ENCODE assay signal across 7 mouse cellular contexts in the genomic region with DNA sequence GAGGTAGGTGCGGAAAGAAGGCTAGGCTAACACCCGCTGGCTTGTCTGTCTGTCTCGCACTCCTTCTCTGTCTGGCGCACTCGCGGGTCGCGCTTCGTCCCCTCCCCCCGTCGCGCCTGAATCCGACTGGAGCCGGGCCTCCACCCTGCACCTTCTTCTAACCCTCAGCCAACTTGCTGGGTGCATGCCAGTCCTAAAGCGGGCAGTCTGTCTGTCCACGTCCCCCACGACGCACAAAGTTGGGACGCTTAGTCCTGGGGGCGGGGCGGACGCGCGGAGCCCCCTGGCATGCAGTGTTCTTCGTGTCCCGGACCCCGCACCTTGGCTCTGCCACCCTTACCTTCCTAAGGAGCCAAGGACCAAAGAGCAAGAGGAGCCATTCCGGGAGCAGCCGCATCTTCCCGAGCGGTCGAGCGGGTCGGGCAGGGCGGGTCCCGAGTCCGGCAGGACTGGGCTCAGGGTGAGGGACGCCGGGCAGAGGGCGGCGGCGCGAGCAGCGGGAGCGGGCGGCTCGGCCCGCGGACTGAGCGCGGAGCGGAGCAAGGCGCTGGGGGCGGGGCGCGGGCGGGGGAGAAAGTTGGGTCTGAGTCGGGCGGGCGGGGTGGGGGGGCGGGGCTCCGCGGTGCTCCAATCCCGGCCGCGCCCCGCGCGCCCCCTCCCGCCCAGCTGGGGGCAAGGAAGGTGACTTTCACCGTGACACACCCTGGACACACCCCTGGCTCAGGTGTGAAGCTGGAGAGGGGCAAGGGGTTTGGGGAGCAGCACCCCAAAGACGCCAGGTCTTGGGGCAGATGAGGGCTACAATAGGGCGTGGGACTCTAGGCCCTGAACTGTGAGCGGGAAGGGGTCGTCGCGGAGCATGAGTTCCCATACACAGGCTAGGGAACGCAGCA. TPM values are rescaled to one million over a fixed set of nuclear protein-coding genes. Genes with fewer than 3 reads are reported as not detected.
DNase-seq lines count a peak whose midpoint lies in the region; ATAC-seq and TF ChIP-seq lines count a peak whose summit lies in the region.

Gene Nxph4, minus strand, starts transcription at position 524 of the 893 bp plus-strand sequence.

- H3K9me3 ChIP-seq in embryonic facial prominence, embryonic 14.5 days (ENCODE audit: control insufficient read depth, low read length): no peaks in the 10 kb centered on the region
- H3K9me3 ChIP-seq in intestine, embryonic 16.5 days (ENCODE audit: control insufficient read depth, low read length): no peaks in the 10 kb centered on the region
- H3K9me3 ChIP-seq in midbrain, embryonic 11.5 days (ENCODE audit: control insufficient read depth, low read length): no peaks in the 10 kb centered on the region

- under 1% methylated on average over 21 of the region's 78 CpGs for WGBS in embryonic facial prominence, embryonic 14.5 days
- WGBS in intestine, embryonic 16.5 days: under 1% methylated on average over 70 of the region's 78 CpGs
- WGBS in midbrain, embryonic 11.5 days: under 1% methylated on average over 72 of the region's 78 CpGs

- peak within 1 kb of the TSS; percentile 59 for H3K4me3 ChIP-seq in testis, adult 2 months (ENCODE audit: control insufficient read depth, low read depth, low read length)
- peak within 1 kb of the TSS; percentile 53 for H3K4me3 ChIP-seq in embryonic facial prominence, embryonic 14.5 days (ENCODE audit: low read depth, low read length)
- H3K4me3 ChIP-seq in intestine, embryonic 16.5 days (ENCODE audit: low read length): peak within 1 kb of the TSS; percentile 56
- peak within 1 kb of the TSS; percentile 41 for H3K4me3 ChIP-seq in midbrain, embryonic 11.5 days (ENCODE audit: low read depth, low read length)

- ATAC-seq in embryonic facial prominence, embryonic 14.5 days (ENCODE audit: low read depth): no peak
- peak; percentile 38 for ATAC-seq in intestine, embryonic 16.5 days
- ATAC-seq in midbrain, embryonic 11.5 days (ENCODE audit: low FRiP score): no peak; the same call in 1 of the 2 replicates

- DNase-seq in testis, postnatal 14 days (ENCODE audit: low spot score): no peak
- DNase-seq in embryonic facial prominence, embryonic 14.5 days (ENCODE audit: low spot score): no peak
- DNase-seq in midbrain, embryonic 11.5 days (ENCODE audit: low spot score, missing footprints): no peak
- DNase-seq in ovary, adult 18-20 months (ENCODE audit: low spot score): no peak
- no peak for DNase-seq in gastrocnemius, adult 18-20 months (ENCODE audit: low spot score)

- H3K27ac ChIP-seq in testis, adult 2 months (ENCODE audit: control insufficient read depth, insufficient read depth, low read depth, low read length): no peak within 1 kb of the TSS
- no peak within 1 kb of the TSS for H3K27ac ChIP-seq in embryonic facial prominence, embryonic 14.5 days (replicated peaks; ENCODE audit: low read depth, low read length)
- H3K27ac ChIP-seq in intestine, embryonic 16.5 days (ENCODE audit: low read length): no peak within 1 kb of the TSS
- 0 out of 2 replicates have a peak within 1 kb of the TSS, but pooled peaks have one; percentile 5 for H3K27ac ChIP-seq in midbrain, embryonic 11.5 days (ENCODE audit: low read depth, low read length)

- peaks cover 10% of the 10 kb centered on the region for H3K4me1 ChIP-seq in testis, adult 2 months (ENCODE audit: control insufficient read depth, insufficient read depth, low read length)
- H3K4me1 ChIP-seq in embryonic facial prominence, embryonic 14.5 days (ENCODE audit: control insufficient read depth, insufficient read depth, low read length): peaks cover 20% of the 10 kb centered on the region
- H3K4me1 ChIP-seq in intestine, embryonic 16.5 days (ENCODE audit: control insufficient read depth, insufficient read depth, low read length): peaks cover 14% of the 10 kb centered on the region
- peaks cover 32% of the 10 kb centered on the region for H3K4me1 ChIP-seq in midbrain, embryonic 11.5 days (ENCODE audit: control insufficient read depth, insufficient read depth, low read length)

- TF ChIP-seq CTCF in testis, adult 2 months (IDR thresholded peaks at IDR 0.05; ENCODE audit: control insufficient read depth, insufficient read depth, insufficient replicate concordance, low read depth, low read length): no peak

- peak within 1 kb of the TSS; percentile 55 for H3K9ac ChIP-seq in embryonic facial prominence, embryonic 14.5 days (ENCODE audit: low read depth, low read length)
- peak within 1 kb of the TSS; percentile 59 for H3K9ac ChIP-seq in intestine, embryonic 16.5 days (ENCODE audit: low read depth, low read length)
- peak within 1 kb of the TSS; percentile 55 for H3K9ac ChIP-seq in midbrain, embryonic 11.5 days (ENCODE audit: low read length)

- peaks cover 3% of the 10 kb centered on the region for H3K27me3 ChIP-seq in testis, adult 2 months (ENCODE audit: control insufficient read depth, insufficient read depth, low read length)
- peaks cover 74% of the 10 kb centered on the region for H3K27me3 ChIP-seq in embryonic facial prominence, embryonic 14.5 days (replicated peaks; ENCODE audit: control insufficient read depth, insufficient read depth, low read length)
- peaks cover 76% of the 10 kb centered on the region for H3K27me3 ChIP-seq in intestine, embryonic 16.5 days (replicated peaks; ENCODE audit: control insufficient read depth, insufficient read depth, low read length)
- peaks cover 72% of the 10 kb centered on the region for H3K27me3 ChIP-seq in midbrain, embryonic 11.5 days (ENCODE audit: control insufficient read depth, insufficient read depth, low read length)

- TF ChIP-seq POLR2A in testis, adult 2 months (IDR thresholded peaks at IDR 0.05; ENCODE audit: control insufficient read depth, low read depth, low read length): no peak

- H3K36me3 ChIP-seq in testis, adult 2 months (ENCODE audit: control insufficient read depth, insufficient read depth, low read length): no peaks in the 10 kb centered on the region
- peaks cover 12% of the 10 kb centered on the region for H3K36me3 ChIP-seq in embryonic facial prominence, embryonic 14.5 days (ENCODE audit: control insufficient read depth, insufficient read depth, low read length)
- H3K36me3 ChIP-seq in intestine, embryonic 16.5 days (ENCODE audit: control insufficient read depth, insufficient read depth, low read length): peaks cover 5% of the 10 kb centered on the region; the same call in 1 of the 2 replicates
- H3K36me3 ChIP-seq in midbrain, embryonic 11.5 days (ENCODE audit: control insufficient read depth, insufficient read depth, low read length): no peaks in the 10 kb centered on the region; the same call in 1 of the 2 replicates

- peak within 1 kb of the TSS; percentile 93 for H3K4me2 ChIP-seq in embryonic facial prominence, embryonic 14.5 days (ENCODE audit: low read depth, low read length)
- H3K4me2 ChIP-seq in intestine, embryonic 16.5 days (ENCODE audit: low read depth, low read length): peak within 1 kb of the TSS; percentile 92
- peak within 1 kb of the TSS; percentile 63 for H3K4me2 ChIP-seq in midbrain, embryonic 11.5 days

RNA-seq across cellular contexts. Expression of gene Nxph4, which starts in this region (rescaled TPM):
- polyA plus RNA-seq in testis, adult 2 months (2012; rRNA removed): 0.36 and 0.51 TPM in 2 replicates
- polyA plus RNA-seq in embryonic facial prominence, embryonic 14.5 days (2014; fragmentation: Nextera tagmentation; extraction: Ambion mirVana): 5.2 and 6.1 TPM in 2 replicates
- polyA plus RNA-seq in intestine, embryonic 16.5 days (2015; fragmentation: Nextera tagmentation; extraction: Ambion mirVana): 4.3 and 4.4 TPM in 2 replicates
- 19.5 and 23.6 TPM in 2 replicates for polyA plus RNA-seq in midbrain, embryonic 11.5 days (2014; fragmentation: Nextera tagmentation; extraction: Ambion mirVana)
- under 1 TPM; 0.14 to 0.36 TPM for total RNA-seq in gastrocnemius, adult 18-20 months (2021)
